Mouse (Mus musculus) megakaryocyte, embryonic 14.5 days (primary cell): ENCODE results near the gene Olfr223. TPM values are rescaled to one million over a fixed set of nuclear protein-coding genes. Genes with fewer than 3 reads are reported as not detected.

ENCODE experiments used
- H3K27me3 ChIP-seq: replicated peaks from 2 replicates; pipeline ENCODE3; 2012; ENCODE audit warnings: inconsistent platforms
- H3K36me3 ChIP-seq: replicated peaks from 2 replicates; pipeline ENCODE3; 2012; ENCODE audit warnings: low read length, inconsistent platforms, mixed read lengths
- H3K4me1 ChIP-seq: 2 replicates; pipeline ENCODE4 v1.6.1; 2012; ENCODE audit warnings: inconsistent platforms
- H3K4me3 ChIP-seq: replicated peaks from 2 replicates; pipeline ENCODE3; 2012; ENCODE audit warnings: moderate library complexity, mild to moderate bottlenecking, inconsistent platforms
- H3K9me3 ChIP-seq: 2 replicates; pipeline ENCODE4 v1.6.1; 2012; ENCODE audit warnings: inconsistent platforms
- FLI1 ChIP-seq: IDR thresholded peaks from 2 replicates; pipeline ENCODE4 v1.6.1; 2012; ENCODE audit warnings: low read length, inconsistent platforms, mixed read lengths
- GATA1 ChIP-seq: IDR thresholded peaks from 3 replicates; pipeline ENCODE4 v1.6.1; 2012; ENCODE audit warnings: mixed read lengths, low read length, inconsistent platforms, borderline replicate concordance
- polyA plus RNA-seq: library from polyadenylated mRNA; stranded (reverse); fragments of >175 nt; gene quantifications from 2 replicates; pipeline ENCODE4 v1.2.3, GENCODE M21; 2012; ENCODE audit warnings: low replicate concordance; ENCODE audit not compliant: insufficient read depth

Olfr223 gene
- not detected in 2 replicates for polyA plus RNA-seq

DNA sequence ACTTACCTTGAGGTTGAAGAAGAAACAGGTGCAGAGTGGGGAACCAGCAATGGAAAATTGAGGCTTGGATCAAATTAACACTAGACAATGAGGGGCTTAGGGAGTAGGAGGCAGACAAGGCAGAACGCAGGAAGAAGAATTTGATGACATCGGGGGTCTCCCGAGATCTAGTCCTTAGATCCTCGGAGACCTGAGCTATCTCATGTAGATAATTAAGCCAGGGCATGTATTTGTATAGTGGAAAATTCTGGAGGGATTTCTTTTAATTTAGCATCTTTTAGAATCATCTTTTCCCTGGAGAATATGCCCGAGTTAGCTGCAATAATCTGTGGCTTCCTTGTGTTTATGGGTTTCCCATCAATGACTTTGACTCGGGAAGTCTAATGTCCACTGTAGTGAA is at the start of gene Olfr223:
Gene Olfr223, minus strand, starts transcription at position 101 of the 400 bp plus-strand sequence.
- Histone ChIP-seq H3K4me3 (no peak within 1 kb of the TSS), H3K9me3 (no peaks in the 10 kb centered on the region), H3K27me3 (peaks cover 38% of the 10 kb centered on the region), H3K4me1 (no peaks in the 10 kb centered on the region), H3K36me3 (no peaks in the 10 kb centered on the region)
- no peak for TF ChIP-seq FLI1
- TF ChIP-seq GATA1: no peak

DNA sequence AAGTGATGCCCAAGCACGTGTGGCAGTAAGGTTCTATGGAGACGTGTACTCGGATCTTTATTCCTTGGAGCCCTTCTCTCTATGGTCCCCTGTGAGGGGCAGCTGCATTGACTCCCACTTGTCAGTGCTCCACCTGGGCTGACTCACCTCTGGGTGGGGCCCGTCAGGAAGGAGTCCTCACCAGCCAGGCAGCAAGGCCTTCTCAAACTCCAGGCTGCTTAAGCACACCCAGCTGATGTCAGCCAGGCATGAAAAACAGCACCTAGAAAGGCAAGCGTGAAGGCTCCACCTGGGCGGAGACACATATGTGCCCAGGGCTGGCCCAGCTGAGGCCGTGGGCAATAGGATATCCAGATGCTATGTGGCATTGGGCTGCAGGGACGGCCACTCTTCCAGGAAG is 49.3 kb upstream of the Olfr223 start:
- TF ChIP-seq GATA1: no peak
- Histone ChIP-seq H3K36me3 (no peaks in the 10 kb centered on the region), H3K27me3 (peaks cover 73% of the 10 kb centered on the region), H3K4me1 (peaks cover 39% of the 10 kb centered on the region), H3K9me3 (no peaks in the 10 kb centered on the region), H3K4me3 (no peak overlapping the region)

DNA sequence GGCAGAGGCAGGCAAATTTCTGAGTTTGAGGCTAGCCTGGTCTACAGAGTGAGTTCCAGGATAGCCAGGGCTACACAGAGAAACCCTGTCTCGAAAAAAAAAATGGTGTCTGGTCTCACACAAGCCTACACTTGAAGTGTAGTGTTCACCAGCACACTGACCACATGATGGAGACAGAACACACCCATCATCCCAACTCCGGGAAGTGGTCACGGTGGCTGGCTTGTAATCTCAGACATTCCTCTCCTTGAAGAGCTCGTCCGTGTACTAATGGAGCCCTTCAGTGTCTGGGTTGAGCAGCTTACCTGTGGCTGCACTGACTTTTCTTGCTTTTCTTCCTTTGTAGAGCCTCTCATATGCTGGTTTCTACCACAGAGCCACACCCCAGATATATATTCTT is 48.1 kb upstream of the Olfr223 start:
- H3K36me3 ChIP-seq: no peaks in the 10 kb centered on the region
- no peaks in the 10 kb centered on the region for H3K9me3 ChIP-seq
- no peak overlapping the region for H3K4me3 ChIP-seq
- no peak for TF ChIP-seq GATA1
- TF ChIP-seq FLI1: no peak
- H3K4me1 ChIP-seq: peaks cover 51% of the 10 kb centered on the region
- H3K27me3 ChIP-seq: peaks cover 76% of the 10 kb centered on the region

DNA sequence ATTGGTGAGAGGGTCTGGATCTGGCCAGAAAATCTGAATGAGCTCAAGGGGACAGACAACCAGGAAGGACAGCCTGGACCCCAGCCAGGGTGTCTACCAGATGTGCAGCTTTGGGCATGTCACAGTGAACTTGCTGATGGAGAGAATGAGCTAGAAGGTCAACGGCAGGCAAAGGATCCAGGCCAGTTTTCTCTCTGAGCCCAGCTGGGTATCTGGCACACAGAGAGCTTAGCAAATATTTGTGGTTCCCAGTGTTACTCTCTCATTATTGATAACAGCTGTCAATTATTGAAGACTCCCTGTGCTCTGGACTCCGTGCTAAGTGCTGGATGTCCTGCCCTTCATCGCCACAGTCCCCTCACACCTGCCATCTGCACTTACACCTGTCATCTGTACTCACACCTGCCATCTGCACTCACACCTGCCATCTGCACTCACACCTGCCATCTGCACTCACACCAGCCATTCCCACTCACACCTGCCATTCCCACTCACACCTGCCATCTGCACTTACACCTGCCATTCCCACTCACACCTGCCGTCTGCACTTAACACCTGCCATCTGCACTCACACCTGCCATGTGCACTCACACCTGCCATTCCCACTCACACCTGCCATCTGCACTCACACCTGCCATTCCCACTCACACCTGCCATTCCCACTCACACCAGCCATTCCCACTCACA is 47.0 kb upstream of the Olfr223 start:
- H3K9me3 ChIP-seq: no peaks in the 10 kb centered on the region
- H3K4me1 ChIP-seq: peaks cover 54% of the 10 kb centered on the region
- no peaks in the 10 kb centered on the region for H3K36me3 ChIP-seq
- no peak for TF ChIP-seq FLI1
- no peak for TF ChIP-seq GATA1
- H3K4me3 ChIP-seq: no peak overlapping the region
- H3K27me3 ChIP-seq: peaks cover 76% of the 10 kb centered on the region

DNA sequence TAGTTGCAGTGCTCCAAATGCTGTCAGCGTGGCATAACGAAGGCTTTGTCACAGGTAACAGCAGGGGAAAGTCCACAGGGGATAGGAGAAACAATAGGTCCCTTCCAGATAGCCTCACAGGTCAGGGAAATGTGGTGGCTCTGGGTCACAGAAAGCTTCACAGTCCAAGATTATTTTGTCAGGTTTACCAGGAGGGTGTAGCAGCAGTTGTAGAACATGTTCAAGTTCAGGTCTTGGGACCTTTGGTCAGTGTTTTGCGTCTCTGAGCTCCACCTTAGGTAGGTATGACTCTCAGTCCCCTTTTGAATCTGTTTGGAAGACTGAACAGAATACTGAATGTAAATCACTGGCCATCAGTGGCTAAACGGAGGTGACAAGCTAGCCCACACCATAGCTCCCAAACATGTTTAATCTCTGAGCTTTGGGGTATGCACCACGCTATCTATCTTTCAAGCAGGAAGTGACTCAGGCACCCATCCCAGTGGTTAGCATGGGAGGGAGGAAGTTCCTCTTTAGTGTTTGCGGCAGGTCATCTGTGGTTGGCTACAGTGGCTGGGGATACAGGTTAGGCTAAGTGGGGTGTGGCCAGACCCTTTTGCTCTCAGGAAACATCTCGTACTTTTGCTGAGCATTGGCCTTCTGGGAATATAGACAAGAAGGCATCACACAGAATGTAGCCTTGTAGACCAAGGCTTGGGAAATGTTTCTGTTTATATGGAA is 43.8 kb upstream of the Olfr223 start:
- Histone ChIP-seq H3K9me3 (no peaks in the 10 kb centered on the region), H3K36me3 (no peaks in the 10 kb centered on the region), H3K4me1 (peaks cover 65% of the 10 kb centered on the region), H3K4me3 (peak overlapping the region; percentile 14), H3K27me3 (peaks cover 64% of the 10 kb centered on the region)
- no peak for TF ChIP-seq FLI1
- TF ChIP-seq GATA1: no peak

DNA sequence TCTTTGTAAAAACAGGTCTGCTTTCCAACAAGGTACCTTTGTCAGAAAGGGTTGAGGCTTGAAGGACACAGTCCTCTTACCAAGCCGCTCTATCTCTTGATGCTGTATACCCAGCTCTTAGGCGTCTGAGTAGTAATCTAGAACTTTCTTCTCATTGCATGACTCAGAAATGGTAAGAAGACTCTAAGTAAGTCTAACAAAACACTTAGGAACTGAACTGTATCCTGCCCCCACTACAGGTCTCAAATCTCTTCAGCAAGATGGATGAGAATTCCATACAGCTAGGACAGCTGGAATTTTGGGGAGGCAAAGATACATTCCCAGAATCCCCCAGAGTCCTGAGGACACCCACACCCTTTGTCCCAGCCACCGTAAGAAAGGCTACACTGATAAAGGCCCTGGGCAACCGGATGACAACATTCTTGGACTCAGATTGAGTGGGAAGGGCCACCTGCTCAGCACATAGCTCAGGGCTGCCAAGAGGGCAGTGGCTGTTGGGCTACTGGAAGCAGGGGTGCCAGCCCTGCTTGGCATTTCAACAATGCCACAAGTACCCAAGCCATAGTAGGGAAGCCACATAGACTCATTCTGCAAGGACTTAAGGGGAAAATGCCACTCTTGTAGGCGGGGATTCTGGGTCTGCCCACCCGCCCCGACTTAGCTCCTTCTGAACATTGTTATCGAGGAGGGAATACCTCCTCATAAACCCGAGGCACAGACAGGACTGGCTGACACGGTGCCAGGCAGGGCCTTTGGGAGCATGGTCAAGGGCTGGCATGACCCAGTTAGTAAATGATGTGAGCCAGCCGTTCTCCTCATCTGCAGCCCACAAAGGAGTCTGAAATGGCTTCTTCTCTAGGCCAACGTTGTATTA is 43.0 kb upstream of the Olfr223 start:
- peaks cover 64% of the 10 kb centered on the region for H3K27me3 ChIP-seq
- TF ChIP-seq FLI1 (no peak), GATA1 (no peak)
- H3K9me3 ChIP-seq: no peaks in the 10 kb centered on the region
- no peak overlapping the region for H3K4me3 ChIP-seq
- peaks cover 60% of the 10 kb centered on the region for H3K4me1 ChIP-seq
- no peaks in the 10 kb centered on the region for H3K36me3 ChIP-seq

DNA sequence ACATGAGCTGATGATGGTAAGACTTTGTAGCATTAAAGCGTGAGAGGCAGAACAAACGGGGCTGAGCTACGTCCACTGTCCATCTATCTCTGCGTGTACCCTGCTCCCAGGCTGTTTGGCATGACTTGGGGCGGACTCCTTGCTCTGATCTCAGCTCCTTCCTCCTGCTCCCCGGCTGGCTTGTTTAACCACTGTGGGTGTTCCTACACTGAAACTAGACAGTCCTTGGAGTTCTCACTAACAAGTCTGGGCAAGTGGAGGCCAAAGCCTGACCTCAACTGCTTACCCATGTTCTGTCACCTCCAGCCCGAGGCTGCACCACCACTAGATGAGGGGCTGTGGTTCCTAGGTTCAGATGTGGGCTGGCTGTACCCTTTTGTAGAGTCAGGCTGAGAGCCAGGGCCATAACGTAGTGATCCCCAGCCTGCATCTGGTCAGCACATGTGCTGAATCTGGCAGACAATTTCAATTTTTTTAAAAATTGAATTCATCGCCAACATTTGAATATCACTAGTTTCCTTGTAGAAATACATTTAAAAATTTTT is 42.2 kb upstream of the Olfr223 start:
- TF ChIP-seq FLI1 (no peak), GATA1 (no peak)
- no peak overlapping the region for H3K4me3 ChIP-seq
- peaks cover 59% of the 10 kb centered on the region for H3K4me1 ChIP-seq
- no peaks in the 10 kb centered on the region for H3K9me3 ChIP-seq
- no peaks in the 10 kb centered on the region for H3K36me3 ChIP-seq
- H3K27me3 ChIP-seq: peaks cover 69% of the 10 kb centered on the region

DNA sequence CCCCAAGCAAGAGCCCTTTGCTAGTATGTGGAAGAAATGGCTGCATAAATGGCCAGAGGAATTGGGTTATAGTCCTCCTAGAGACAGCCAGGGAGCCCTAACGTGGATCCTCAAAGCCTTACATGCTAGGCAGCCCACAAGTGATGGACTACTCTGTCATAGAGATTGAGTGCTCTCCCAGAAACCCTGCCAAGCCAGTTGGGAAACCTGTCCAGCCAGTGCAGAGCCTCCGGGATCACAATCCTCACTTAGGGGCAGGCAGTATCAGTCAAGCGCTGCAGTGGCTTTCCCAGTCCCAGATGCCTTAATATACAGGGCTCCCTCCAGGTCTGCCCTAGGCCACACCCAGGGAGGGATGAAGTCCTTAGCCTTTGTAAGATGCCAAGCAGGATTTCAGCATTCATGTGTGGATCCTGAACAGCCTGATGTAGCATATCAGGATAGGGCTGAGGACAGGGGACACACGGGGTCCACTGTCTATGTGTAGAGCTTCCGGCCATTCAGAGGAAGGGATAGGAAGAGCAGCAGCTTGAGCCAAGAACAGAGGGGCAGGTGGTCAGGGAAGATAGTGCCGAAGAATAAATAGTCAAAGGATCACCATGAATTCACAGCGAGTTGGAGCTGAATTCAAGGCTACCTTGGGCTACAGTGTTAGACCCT is 41.0 kb upstream of the Olfr223 start:
- peaks cover 68% of the 10 kb centered on the region for H3K27me3 ChIP-seq
- H3K36me3 ChIP-seq: no peaks in the 10 kb centered on the region
- peaks cover 58% of the 10 kb centered on the region for H3K4me1 ChIP-seq
- TF ChIP-seq FLI1: no peak
- no peak for TF ChIP-seq GATA1
- no peak overlapping the region for H3K4me3 ChIP-seq
- H3K9me3 ChIP-seq: no peaks in the 10 kb centered on the region

DNA sequence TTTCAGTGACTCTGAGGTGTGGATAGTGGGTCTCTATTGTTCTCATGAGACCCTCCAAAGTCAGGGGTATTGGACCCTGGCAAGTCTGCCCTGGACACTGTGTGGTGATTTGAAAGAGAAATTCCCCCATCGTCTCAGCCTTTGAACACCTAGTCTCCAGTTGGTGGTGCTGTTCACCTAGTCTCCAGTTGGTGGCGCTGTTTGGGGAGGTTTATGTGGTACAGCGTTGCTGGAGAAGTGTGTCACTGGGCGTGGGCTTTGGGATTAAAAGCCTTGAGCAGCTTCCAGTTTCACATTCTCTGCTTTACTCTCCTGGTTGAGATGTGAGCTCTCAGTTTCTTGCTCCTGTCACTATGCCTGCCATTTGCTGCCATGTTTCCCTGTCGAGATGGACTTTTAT is 39.9 kb upstream of the Olfr223 start:
- Histone ChIP-seq H3K4me3 (peak overlapping the region; percentile 80), H3K4me1 (peaks cover 48% of the 10 kb centered on the region), H3K9me3 (no peaks in the 10 kb centered on the region), H3K36me3 (no peaks in the 10 kb centered on the region), H3K27me3 (peaks cover 61% of the 10 kb centered on the region)
- TF ChIP-seq GATA1: no peak

DNA sequence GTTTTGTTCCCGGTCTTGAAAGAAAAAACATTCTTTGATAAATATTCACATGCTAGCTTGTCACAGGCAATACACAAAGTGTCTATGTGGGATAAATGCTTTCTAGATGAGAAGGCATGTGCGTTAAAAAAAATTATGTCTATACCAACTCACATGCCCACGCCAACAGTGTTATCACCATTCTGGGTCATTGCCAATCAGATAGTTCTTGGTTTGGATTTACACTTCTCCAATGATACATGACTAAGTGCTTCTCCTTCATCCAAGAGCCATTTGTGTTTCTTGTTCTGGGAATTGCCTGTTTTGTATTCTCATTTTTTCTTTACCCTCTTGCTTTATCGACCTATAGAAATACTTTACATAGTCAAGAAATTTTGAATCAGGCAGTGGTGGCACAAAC is 38.9 kb upstream of the Olfr223 start:
- H3K4me3 ChIP-seq: no peak overlapping the region
- no peaks in the 10 kb centered on the region for H3K9me3 ChIP-seq
- no peaks in the 10 kb centered on the region for H3K36me3 ChIP-seq
- peaks cover 57% of the 10 kb centered on the region for H3K27me3 ChIP-seq
- TF ChIP-seq FLI1: no peak
- TF ChIP-seq GATA1: no peak
- H3K4me1 ChIP-seq: peaks cover 37% of the 10 kb centered on the region
